In genomic region chr15:19162119-19162888, GRCm38 (mm10) we compare ENCODE assay signal across 7 mouse cellular contexts.
DNase-seq lines count a peak whose midpoint lies in the region; ATAC-seq and TF ChIP-seq lines count a peak whose summit lies in the region.

No protein-coding gene starts in this region.

- no peak overlapping the region for H3K9ac ChIP-seq in lung, postnatal 0 days (replicated peaks; ENCODE audit: low read depth)

- no peaks in the 10 kb centered on the region for H3K4me1 ChIP-seq in lung, postnatal 0 days (ENCODE audit: insufficient read depth, low read depth, low read length)
- no peaks in the 10 kb centered on the region for H3K4me1 ChIP-seq in thymus, adult 2 months (replicated peaks; ENCODE audit: control insufficient read depth, insufficient read depth, low read length)

- H3K27me3 ChIP-seq in lung, postnatal 0 days (replicated peaks; ENCODE audit: insufficient read depth, low read length): no peaks in the 10 kb centered on the region
- no peaks in the 10 kb centered on the region for H3K27me3 ChIP-seq in thymus, adult 2 months (ENCODE audit: control insufficient read depth, insufficient read depth, low read length)

- DNase-seq in lung, postnatal 0 days (ENCODE audit: low spot score): no peak
- no peak for DNase-seq in lung, postnatal 25 days (ENCODE audit: low spot score)
- DNase-seq in cerebellum, postnatal 25 days: peak; percentile 34 to 63
- peak; percentile 42 to 47 for DNase-seq in layer of hippocampus, adult 8-10 months (ENCODE audit: low spot score in 2 of 2)
- DNase-seq in telencephalon, adult 2 months (ENCODE audit: low read depth, low spot score): peak; percentile 13
- DNase-seq in embryo, embryonic 10.5 days (ENCODE audit: low spot score): no peak
- no peak for DNase-seq in thymus, adult 2 months

- no peak overlapping the region for H3K4me2 ChIP-seq in lung, postnatal 0 days (replicated peaks; ENCODE audit: low read depth, low read length)

- WGBS in lung, postnatal 0 days: 63% methylated on average over 6 of the region's 6 CpGs
- WGBS in thymus, adult 2 months: 89% methylated on average over 6 of the region's 6 CpGs

- H3K9me3 ChIP-seq in lung, postnatal 0 days (ENCODE audit: low read length): no peaks in the 10 kb centered on the region

- no peak for TF ChIP-seq POLR2A in thymus, adult 2 months (IDR thresholded peaks at IDR 0.05; ENCODE audit: control insufficient read depth, extremely low read depth, insufficient read depth, low read length, poor library complexity)

- no peak for TF ChIP-seq CTCF in lung, postnatal 0 days (IDR thresholded peaks at IDR 0.05)
- TF ChIP-seq CTCF in thymus, adult 2 months (IDR thresholded peaks at IDR 0.05; ENCODE audit: borderline replicate concordance, control insufficient read depth, extremely low read depth, insufficient read depth, low read length, poor library complexity): no peak

- H3K27ac ChIP-seq in lung, postnatal 0 days (ENCODE audit: low read length): no peak overlapping the region
- no peak overlapping the region for H3K27ac ChIP-seq in thymus, adult 2 months (ENCODE audit: control insufficient read depth, insufficient read depth, low read length)

- no peak for TF ChIP-seq EP300 in lung, postnatal 0 days (IDR thresholded peaks at IDR 0.05)

- peak; percentile 25; the same call in 1 of the 2 replicates for ATAC-seq in lung, postnatal 0 days

- no peak overlapping the region for H3K4me3 ChIP-seq in lung, postnatal 0 days (ENCODE audit: low read depth, low read length)
- H3K4me3 ChIP-seq in thymus, adult 2 months (ENCODE audit: control insufficient read depth, insufficient read depth, low read length): no peak overlapping the region

- H3K36me3 ChIP-seq in lung, postnatal 0 days (ENCODE audit: insufficient read depth, low read length): no peaks in the 10 kb centered on the region
- no peaks in the 10 kb centered on the region for H3K36me3 ChIP-seq in thymus, adult 2 months (ENCODE audit: control insufficient read depth, insufficient read depth, low read length)

Comparison
In these comparisons a context has a peak if more than half of its experiments do, and no peak if none do; other contexts are left out.
1. DNase-seq: peak in cerebellum, postnatal 25 days (2 of 2), layer of hippocampus, adult 8-10 months (2 of 2) and telencephalon, adult 2 months (single experiment); none in lung, postnatal 0 days (single experiment), lung, postnatal 25 days (single experiment), embryo, embryonic 10.5 days (single experiment) and thymus, adult 2 months (single experiment).